Mouse (Mus musculus): Measurements from ENCODE around the gene Tex12. TPM values are rescaled to one million over a fixed set of nuclear protein-coding genes. Genes with fewer than 3 reads are reported as not detected.

The Tex12 gene
- polyA plus RNA-seq, 1 experiment from 2014 or later: not detected

DNA sequence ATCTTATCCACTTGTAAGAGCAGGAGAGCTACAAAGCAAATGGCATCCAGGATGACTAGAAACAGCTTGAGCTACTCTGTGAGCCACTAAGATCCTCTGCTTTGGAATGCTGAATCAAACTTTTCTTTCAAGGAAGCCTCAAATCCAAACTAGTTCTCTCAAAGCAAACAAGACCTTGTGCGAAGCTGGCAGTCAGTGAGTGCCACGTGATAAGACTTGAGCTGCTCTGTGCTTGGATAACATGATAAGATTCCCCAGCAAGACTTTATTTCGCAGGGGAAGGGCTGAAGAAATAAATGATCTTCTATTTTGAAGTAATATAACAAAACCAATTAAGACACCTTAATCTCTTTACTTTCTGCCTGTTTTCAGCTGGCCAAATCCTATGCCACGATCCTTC, 4.8 kb upstream of the Tex12 start:
- Histone ChIP-seq H3K9me3 (ENCODE audit: control insufficient read depth, low read length) (no peaks in the 10 kb centered on the region; the same call in 1 of the 2 replicates), H3K4me3 (ENCODE audit: low read length) (no peak overlapping the region), H3K27ac (ENCODE audit: low read length) (no peak overlapping the region; the same call in 1 of the 2 replicates), H3K4me2 (ENCODE audit: low read depth, low read length) (no peak overlapping the region), H3K27me3 (replicated peaks; ENCODE audit: control insufficient read depth, insufficient read depth, low read length) (no peaks in the 10 kb centered on the region), H3K4me1 (ENCODE audit: control insufficient read depth, insufficient read depth, low read length) (no peaks in the 10 kb centered on the region), H3K9ac (ENCODE audit: low read depth, low read length) (peak overlapping the region; percentile 3; the same call in 1 of the 2 replicates), H3K36me3 (ENCODE audit: control insufficient read depth, insufficient read depth, low read length) (no peaks in the 10 kb centered on the region)
- no peak for ATAC-seq
- WGBS: 51% methylated on average over 4 of the region's 4 CpGs

GRCm38 (mm10) chr9:50565173-50565572, 4.0 kb upstream of the Tex12 start:
- H3K9me3 ChIP-seq (ENCODE audit: control insufficient read depth, low read length): no peaks in the 10 kb centered on the region; the same call in 1 of the 2 replicates
- no peak overlapping the region for H3K27ac ChIP-seq (ENCODE audit: low read length)
- WGBS: 69% methylated on average over 7 of the region's 7 CpGs
- no peak overlapping the region for H3K4me3 ChIP-seq (ENCODE audit: low read length)
- H3K9ac ChIP-seq (ENCODE audit: low read depth, low read length): no peak overlapping the region
- no peak overlapping the region for H3K4me2 ChIP-seq (ENCODE audit: low read depth, low read length)
- no peaks in the 10 kb centered on the region for H3K36me3 ChIP-seq (ENCODE audit: control insufficient read depth, insufficient read depth, low read length)
- no peaks in the 10 kb centered on the region for H3K27me3 ChIP-seq (replicated peaks; ENCODE audit: control insufficient read depth, insufficient read depth, low read length)
- no peak for ATAC-seq
- H3K4me1 ChIP-seq (ENCODE audit: control insufficient read depth, insufficient read depth, low read length): no peaks in the 10 kb centered on the region

- no peak overlapping the region for H3K4me3 ChIP-seq (ENCODE audit: low read length)
- H3K9ac ChIP-seq (ENCODE audit: low read depth, low read length): no peak overlapping the region
- H3K4me2 ChIP-seq (ENCODE audit: low read depth, low read length): no peak overlapping the region
- H3K27me3 ChIP-seq (replicated peaks; ENCODE audit: control insufficient read depth, insufficient read depth, low read length): no peaks in the 10 kb centered on the region
- ATAC-seq: peak; percentile 79
- WGBS: 74% methylated on average over 2 of the region's 2 CpGs
- H3K4me1 ChIP-seq (ENCODE audit: control insufficient read depth, insufficient read depth, low read length): no peaks in the 10 kb centered on the region
- no peaks in the 10 kb centered on the region for H3K36me3 ChIP-seq (ENCODE audit: control insufficient read depth, insufficient read depth, low read length)
- no peak overlapping the region for H3K27ac ChIP-seq (ENCODE audit: low read length)
- no peaks in the 10 kb centered on the region; the same call in 1 of the 2 replicates for H3K9me3 ChIP-seq (ENCODE audit: control insufficient read depth, low read length)
These were observed 814 bp upstream of the Tex12 start for GRCm38 (mm10) chr9:50561918-50562360.

GRCm38 (mm10) chr9:50555094-50555446, 6.1 kb downstream of the Tex12 start, which contains the start of gene Bco2:
Gene Bco2 (minus strand): TSS chr9:50555181.
- peak; percentile 66 for ATAC-seq
- WGBS: 43% methylated on average over 2 of the region's 2 CpGs
- Histone ChIP-seq H3K4me2 (ENCODE audit: low read depth, low read length) (peak within 1 kb of the TSS; percentile 51), H3K27me3 (replicated peaks; ENCODE audit: control insufficient read depth, insufficient read depth, low read length) (no peaks in the 10 kb centered on the region), H3K4me3 (ENCODE audit: low read length) (peak within 1 kb of the TSS; percentile 32), H3K27ac (ENCODE audit: low read length) (peak within 1 kb of the TSS; percentile 88), H3K36me3 (ENCODE audit: control insufficient read depth, insufficient read depth, low read length) (no peaks in the 10 kb centered on the region), H3K9me3 (ENCODE audit: control insufficient read depth, low read length) (no peaks in the 10 kb centered on the region), H3K9ac (ENCODE audit: low read depth, low read length) (peak within 1 kb of the TSS; percentile 61), H3K4me1 (ENCODE audit: control insufficient read depth, insufficient read depth, low read length) (0 out of 2 replicates have a peak, but pooled peaks cover 9% of the 10 kb centered on the region)

DNA sequence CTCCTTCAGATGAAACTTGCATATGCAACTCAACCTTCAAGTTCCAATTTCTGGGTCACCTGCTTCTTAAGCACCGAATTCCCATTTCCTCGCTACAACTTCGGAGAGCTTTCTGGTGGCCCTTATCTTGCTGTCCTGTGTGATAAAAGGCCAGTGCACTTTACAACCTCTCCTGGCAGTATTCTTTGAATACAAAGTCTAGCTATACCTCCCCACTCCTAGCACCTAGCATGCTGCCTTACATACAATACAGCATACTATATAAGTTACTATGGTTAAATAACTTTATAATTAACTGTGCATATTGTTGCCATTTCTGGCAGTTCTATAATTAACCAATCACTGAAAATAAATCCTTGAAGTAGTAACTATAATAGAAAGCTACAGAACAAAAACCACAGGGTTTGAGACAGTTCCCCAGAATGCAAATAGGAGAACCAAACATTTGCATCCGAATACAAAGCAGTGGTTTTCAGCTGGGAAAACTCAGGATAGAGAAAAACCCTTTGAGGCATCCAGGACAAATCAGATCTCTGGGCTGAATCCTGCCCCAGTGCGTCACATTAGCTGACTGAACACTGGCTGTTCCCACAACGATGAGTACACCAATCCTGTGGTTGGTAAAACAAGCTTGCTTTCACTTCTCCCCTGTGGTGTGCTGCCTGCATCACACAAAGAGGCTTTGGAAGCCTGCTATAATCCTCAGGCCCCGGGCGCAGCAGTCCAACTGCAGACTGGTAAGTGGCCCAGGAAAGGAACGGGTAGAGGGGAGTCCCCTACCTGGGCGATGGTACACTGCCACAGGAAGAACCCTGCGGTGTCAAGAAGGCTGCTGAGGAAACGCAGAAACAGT, 6.7 kb downstream of the Tex12 start, which contains the start of gene Il18:
Il18 (plus strand) TSS at position 587 of the 853 bp plus-strand sequence.
- Histone ChIP-seq H3K9ac (ENCODE audit: low read depth, low read length) (peak within 1 kb of the TSS; percentile 61), H3K4me2 (ENCODE audit: low read depth, low read length) (peak within 1 kb of the TSS; percentile 51), H3K27ac (ENCODE audit: low read length) (peak within 1 kb of the TSS; percentile 88), H3K4me1 (ENCODE audit: control insufficient read depth, insufficient read depth, low read length) (0 out of 2 replicates have a peak, but pooled peaks cover 9% of the 10 kb centered on the region), H3K4me3 (ENCODE audit: low read length) (peak within 1 kb of the TSS; percentile 32), H3K9me3 (ENCODE audit: control insufficient read depth, low read length) (no peaks in the 10 kb centered on the region), H3K36me3 (ENCODE audit: control insufficient read depth, insufficient read depth, low read length) (no peaks in the 10 kb centered on the region), H3K27me3 (replicated peaks; ENCODE audit: control insufficient read depth, insufficient read depth, low read length) (no peaks in the 10 kb centered on the region)
- ATAC-seq: peak; percentile 95
- 24% methylated on average over 12 of the region's 12 CpGs for WGBS

GRCm38 (mm10) chr9:50553547-50553946, 7.6 kb downstream of the Tex12 start:
- H3K9me3 ChIP-seq (ENCODE audit: control insufficient read depth, low read length): no peaks in the 10 kb centered on the region
- WGBS: 86% methylated on average over 2 of the region's 2 CpGs
- 0 out of 2 replicates have a peak, but pooled peaks cover 9% of the 10 kb centered on the region for H3K4me1 ChIP-seq (ENCODE audit: control insufficient read depth, insufficient read depth, low read length)
- peak overlapping the region; percentile 8; the same call in 1 of the 2 replicates for H3K27ac ChIP-seq (ENCODE audit: low read length)
- H3K9ac ChIP-seq (ENCODE audit: low read depth, low read length): no peak overlapping the region
- no peak overlapping the region for H3K4me3 ChIP-seq (ENCODE audit: low read length)
- no peaks in the 10 kb centered on the region for H3K36me3 ChIP-seq (ENCODE audit: control insufficient read depth, insufficient read depth, low read length)
- H3K27me3 ChIP-seq (replicated peaks; ENCODE audit: control insufficient read depth, insufficient read depth, low read length): no peaks in the 10 kb centered on the region
- no peak overlapping the region for H3K4me2 ChIP-seq (ENCODE audit: low read depth, low read length)
- no peak for ATAC-seq

DNA sequence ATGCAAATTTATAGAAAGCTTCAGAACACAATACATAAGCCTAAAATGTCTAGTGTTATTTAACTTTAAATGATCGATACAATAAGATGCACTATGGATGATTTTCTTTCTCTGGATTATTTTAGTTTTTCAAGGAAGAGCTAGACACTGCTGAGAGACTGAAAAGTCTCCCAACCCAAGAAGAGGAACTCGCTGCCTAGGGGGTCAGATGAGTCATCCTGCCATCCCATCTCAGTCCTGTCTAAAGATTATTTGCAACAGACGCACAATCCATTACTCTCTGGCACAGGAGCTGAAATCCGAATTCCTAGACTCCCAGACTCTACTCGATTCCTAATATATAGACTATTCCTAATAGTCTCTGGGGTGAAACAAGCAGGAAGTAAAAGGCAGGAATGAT, 8.9 kb downstream of the Tex12 start:
- H3K27me3 ChIP-seq (replicated peaks; ENCODE audit: control insufficient read depth, insufficient read depth, low read length): no peaks in the 10 kb centered on the region
- H3K9ac ChIP-seq (ENCODE audit: low read depth, low read length): no peak overlapping the region
- H3K36me3 ChIP-seq (ENCODE audit: control insufficient read depth, insufficient read depth, low read length): no peaks in the 10 kb centered on the region
- no peak overlapping the region for H3K27ac ChIP-seq (ENCODE audit: low read length)
- no peaks in the 10 kb centered on the region for H3K9me3 ChIP-seq (ENCODE audit: control insufficient read depth, low read length)
- 0 out of 2 replicates have a peak, but pooled peaks cover 9% of the 10 kb centered on the region for H3K4me1 ChIP-seq (ENCODE audit: control insufficient read depth, insufficient read depth, low read length)
- H3K4me3 ChIP-seq (ENCODE audit: low read length): no peak overlapping the region
- H3K4me2 ChIP-seq (ENCODE audit: low read depth, low read length): no peak overlapping the region
- whole genome bisulfite sequencing: 69% methylated on average over 5 of the region's 5 CpGs
- no peak for ATAC-seq

DNA sequence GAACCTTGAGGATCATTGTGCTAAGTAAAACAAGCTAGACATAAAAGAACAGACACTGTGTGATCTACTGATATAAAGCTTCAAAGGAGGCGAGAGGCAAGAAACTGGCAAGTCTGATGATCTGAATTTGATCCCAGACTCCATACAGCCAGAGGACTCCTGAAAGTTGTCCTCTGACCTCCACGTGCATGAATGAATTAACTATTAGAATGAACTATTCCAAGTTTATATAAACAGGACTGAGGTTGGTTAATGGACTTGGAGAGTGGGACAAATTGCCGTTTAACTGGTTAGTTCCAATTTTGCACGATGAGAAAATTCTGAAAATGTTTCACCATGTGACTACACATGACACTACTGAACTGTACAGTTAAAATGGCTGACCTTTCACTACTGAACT, 12.2 kb downstream of the Tex12 start:
- H3K4me3 ChIP-seq (ENCODE audit: low read length): no peak overlapping the region
- no peak overlapping the region for H3K9ac ChIP-seq (ENCODE audit: low read depth, low read length)
- H3K27ac ChIP-seq (ENCODE audit: low read length): no peak overlapping the region
- no peaks in the 10 kb centered on the region for H3K36me3 ChIP-seq (ENCODE audit: control insufficient read depth, insufficient read depth, low read length)
- H3K4me2 ChIP-seq (ENCODE audit: low read depth, low read length): no peak overlapping the region
- H3K4me1 ChIP-seq (ENCODE audit: control insufficient read depth, insufficient read depth, low read length): 0 out of 2 replicates have a peak, but pooled peaks cover 2% of the 10 kb centered on the region
- H3K27me3 ChIP-seq (replicated peaks; ENCODE audit: control insufficient read depth, insufficient read depth, low read length): no peaks in the 10 kb centered on the region
- no peak for ATAC-seq
- no peaks in the 10 kb centered on the region for H3K9me3 ChIP-seq (ENCODE audit: control insufficient read depth, low read length)
- 79% methylated on average over 4 of the region's 4 CpGs for WGBS

GRCm38 (mm10) chr9:50547859-50548478, 13.2 kb downstream of the Tex12 start:
- WGBS: 40% methylated on average over 5 of the region's 5 CpGs
- H3K36me3 ChIP-seq (ENCODE audit: control insufficient read depth, insufficient read depth, low read length): no peaks in the 10 kb centered on the region
- no peak for ATAC-seq

More at GRCm38 (mm10) chr9:50547859-50548478, 13.2 kb downstream of the Tex12 start:
- Histone ChIP-seq H3K9ac (ENCODE audit: low read depth, low read length) (no peak overlapping the region), H3K4me1 (ENCODE audit: control insufficient read depth, insufficient read depth, low read length) (no peaks in the 10 kb centered on the region), H3K4me2 (ENCODE audit: low read depth, low read length) (no peak overlapping the region), H3K27me3 (replicated peaks; ENCODE audit: control insufficient read depth, insufficient read depth, low read length) (no peaks in the 10 kb centered on the region), H3K9me3 (ENCODE audit: control insufficient read depth, low read length) (no peaks in the 10 kb centered on the region), H3K4me3 (ENCODE audit: low read length) (no peak overlapping the region), H3K27ac (ENCODE audit: low read length) (no peak overlapping the region)
